Mouse (Mus musculus) left cerebral cortex, adult 2 months (tissue): Measurements from ENCODE around the gene Col9a1. TPM values are rescaled to one million over a fixed set of nuclear protein-coding genes. Genes with fewer than 3 reads are reported as not detected.
A peak's percentile ranks its signal among the peaks of the same experiment; 100 is the strongest.

Experiments
- DNase-seq, 2 experiments: peaks; one replicate each; pipeline ENCODE4 v3.0.0; 2021 to 2022; ENCODE audit warnings: low spot score in 2 of 2, mixed read lengths in 1 of 2; ENCODE audit errors: extremely low spot score in 1 of 2
- H3K27ac ChIP-seq: fragments of 200-600 bp; 2 replicates; pipeline ENCODE4 v1.8.1; 2022
- H3K4me3 ChIP-seq: fragments of 200-600 bp; 2 replicates; pipeline ENCODE4 v1.8.1; 2022
- CTCF ChIP-seq: fragments of 200-600 bp; IDR thresholded peaks from 2 replicates; pipeline ENCODE4 v1.8.1; 2022; ENCODE audit warnings: antibody characterized with exemption, mild to moderate bottlenecking, moderate library complexity
- intact Hi-C: fragments of 180-260 bp; cut with DNase I; formaldehyde crosslinking; loops from one replicate; pipeline ENCODE4 v1.15.1; 2025
- long read RNA-seq, 2 experiments: library from polyadenylated mRNA; stranded (forward); transcript quantifications; one replicate each; pipeline ENCODE4 v2.0.0; 2021; ENCODE audit warnings: borderline mapping rate in 2 of 2
- total RNA-seq, 2 experiments: library from RNA; stranded (reverse); gene quantifications; 2 replicates each; pipeline ENCODE4 v1.2.3; 2021

Col9a1 gene
- under 1 TPM; 0.63 to 0.79 TPM for total RNA-seq
- long read RNA-seq, experiment 1 = 0 reads
- long read RNA-seq, experiment 2, partial matches to known transcripts = 0 of 1 reads
- long read RNA-seq, experiment 2, other reads (novel, unspliced or antisense) = 0 of 1 reads

GRCm38 (mm10) chr1:24177224-24177851 lies at the start of gene Col9a1:
Col9a1 (plus strand) TSS chr1:24177610.
- TF ChIP-seq CTCF = no peak
- intact Hi-C loops = loop anchor here (5.0 to 10.0 kb wide), 2 partner anchors 50 to 473 kb away; no protein-coding TSS in a partner anchor
- Histone ChIP-seq H3K4me3 (no peak within 1 kb of the TSS), H3K27ac (no peak within 1 kb of the TSS)
- DNase-seq = no peak

- intact Hi-C loops = no loop called here
- H3K4me3 ChIP-seq = no peak overlapping the region
- TF ChIP-seq CTCF = no peak
- DNase-seq = no peak
- no peak overlapping the region for H3K27ac ChIP-seq
Observed at GRCm38 (mm10) chr1:24127866-24128265, 49.5 kb upstream of the Col9a1 start.

- intact Hi-C loops = loop anchor here (2.0 kb wide), 1 partner anchor 427 kb away; no protein-coding TSS in a partner anchor
- DNase-seq = no peak
- TF ChIP-seq CTCF = no peak
- no peak overlapping the region for H3K27ac ChIP-seq
- no peak overlapping the region for H3K4me3 ChIP-seq
Observed at GRCm38 (mm10) chr1:24133853-24134252, 43.6 kb upstream of the Col9a1 start.

DNA sequence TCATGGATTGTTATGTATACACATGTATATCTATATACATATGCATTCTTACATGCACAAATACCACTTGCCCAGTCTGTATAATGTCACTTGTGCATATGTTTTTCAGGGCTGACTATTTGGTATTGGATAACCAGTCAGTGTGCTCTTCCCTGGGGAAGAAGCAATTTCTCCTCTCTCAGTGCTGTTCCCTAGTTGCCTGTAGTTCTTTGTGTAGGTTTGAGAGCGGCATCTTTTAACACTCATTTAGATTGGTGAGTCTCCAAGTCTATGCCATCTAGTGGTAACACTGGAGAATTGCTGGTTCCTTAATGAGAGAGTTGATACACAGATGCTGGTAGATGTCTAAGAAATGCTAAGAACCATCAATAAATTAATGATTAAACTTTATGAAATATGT lies 42.6 kb upstream of the Col9a1 start:
- no peak for DNase-seq
- intact Hi-C loops = no loop called here
- peak; percentile 69 for TF ChIP-seq CTCF
- Histone ChIP-seq H3K27ac (no peak overlapping the region), H3K4me3 (no peak overlapping the region)

DNA sequence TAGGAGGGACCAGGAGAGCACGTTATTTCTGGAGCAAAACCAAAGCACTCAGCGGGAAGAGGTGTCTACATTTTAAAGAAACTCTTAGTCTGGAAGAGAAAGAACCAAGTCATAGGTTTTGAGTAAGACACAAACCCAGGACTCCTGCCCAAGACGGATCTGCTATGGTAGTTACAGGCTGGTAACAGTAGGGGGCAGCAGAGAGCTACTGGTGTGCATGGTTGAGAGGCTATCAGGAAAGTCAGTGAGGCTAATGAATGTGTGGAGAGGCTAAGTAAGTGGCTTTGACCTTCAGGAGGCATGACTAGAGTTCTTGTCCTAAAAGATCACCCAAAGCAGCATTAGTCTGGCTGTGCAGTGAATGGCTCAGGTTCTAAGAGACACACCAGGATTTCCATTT lies 40.3 kb upstream of the Col9a1 start:
- Histone ChIP-seq H3K27ac (no peak overlapping the region), H3K4me3 (no peak overlapping the region)
- peak; percentile 98 for TF ChIP-seq CTCF
- peak; percentile 63 to 83 for DNase-seq
- intact Hi-C loops = loop anchor here (1.0 kb wide), 2 partner anchors 34 to 112 kb away; no protein-coding TSS in a partner anchor

- no peak for DNase-seq
- no peak overlapping the region for H3K4me3 ChIP-seq
- intact Hi-C loops = no loop called here
Observed at GRCm38 (mm10) chr1:24140555-24140954, 36.9 kb upstream of the Col9a1 start.

GRCm38 (mm10) chr1:24143504-24143903 lies 33.9 kb upstream of the Col9a1 start:
- intact Hi-C loops = no loop called here
- DNase-seq = no peak
- no peak for TF ChIP-seq CTCF
- Histone ChIP-seq H3K4me3 (no peak overlapping the region), H3K27ac (no peak overlapping the region)

More at GRCm38 (mm10) chr1:24140555-24140954, 36.9 kb upstream of the Col9a1 start:
- no peak overlapping the region for H3K27ac ChIP-seq
- TF ChIP-seq CTCF = no peak

DNA sequence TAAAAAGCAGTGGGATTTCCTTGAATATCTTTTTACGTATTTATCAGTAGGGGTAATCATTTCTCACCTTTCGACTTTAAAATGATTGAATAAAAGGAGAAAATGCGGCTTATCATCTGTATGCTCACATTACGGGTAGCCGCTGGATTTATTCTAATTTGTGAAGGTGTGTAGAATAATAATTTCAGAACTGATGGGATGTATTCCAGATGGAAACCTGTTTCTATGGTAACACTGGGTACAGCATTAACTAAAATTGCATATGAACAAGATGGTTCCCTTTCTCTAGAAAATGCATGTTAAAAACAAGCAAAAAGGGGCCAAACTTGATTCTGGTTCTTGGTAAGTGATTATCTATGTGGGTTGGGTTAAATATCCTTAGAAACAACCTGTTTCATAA lies 19.7 kb upstream of the Col9a1 start:
- Histone ChIP-seq H3K27ac (no peak overlapping the region), H3K4me3 (no peak overlapping the region)
- intact Hi-C loops = no loop called here
- TF ChIP-seq CTCF = no peak
- no peak for DNase-seq

- no peak overlapping the region for H3K4me3 ChIP-seq
- intact Hi-C loops = no loop called here
- DNase-seq = no peak
- no peak for TF ChIP-seq CTCF
- no peak overlapping the region for H3K27ac ChIP-seq
Observed at GRCm38 (mm10) chr1:24169410-24169809, 8.0 kb upstream of the Col9a1 start.

DNA sequence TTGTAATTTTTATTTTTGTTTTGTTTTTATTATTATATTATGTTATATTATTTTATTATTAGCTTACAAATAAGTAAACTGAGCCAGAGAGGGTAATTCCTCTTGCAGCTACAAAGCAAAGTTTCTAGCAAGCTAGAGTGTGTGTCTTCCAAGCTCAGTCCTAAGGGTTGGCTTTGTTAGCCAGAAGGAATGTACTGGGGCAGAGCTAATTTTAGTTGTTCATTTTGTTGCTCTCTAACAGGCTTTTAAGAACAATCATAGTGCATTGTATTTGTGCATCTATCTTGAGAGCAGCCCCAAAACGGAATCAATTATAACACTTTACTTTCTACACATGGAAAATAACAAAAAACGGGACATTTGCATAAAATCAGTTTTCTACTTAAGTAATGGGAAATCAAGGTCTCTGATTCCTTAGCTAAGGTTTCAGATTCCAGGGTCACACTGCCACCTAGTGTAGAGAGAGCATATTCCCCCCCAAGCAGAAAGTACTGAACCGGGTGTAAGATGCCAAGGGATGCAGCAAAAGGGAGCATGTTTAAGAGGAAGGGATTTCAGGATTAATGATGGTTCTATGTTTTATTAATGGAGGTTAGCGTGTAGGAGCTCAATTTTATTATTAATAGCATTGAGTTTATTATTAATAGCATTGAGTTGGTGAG lies 6.1 kb upstream of the Col9a1 start:
- peak; percentile 86 for TF ChIP-seq CTCF
- intact Hi-C loops = loop anchor here (1.0 to 10.0 kb wide), 3 partner anchors 34 to 467 kb away; no protein-coding TSS in a partner anchor
- peak; percentile 51 to 60 for DNase-seq
- Histone ChIP-seq H3K27ac (no peak overlapping the region), H3K4me3 (no peak overlapping the region)

DNA sequence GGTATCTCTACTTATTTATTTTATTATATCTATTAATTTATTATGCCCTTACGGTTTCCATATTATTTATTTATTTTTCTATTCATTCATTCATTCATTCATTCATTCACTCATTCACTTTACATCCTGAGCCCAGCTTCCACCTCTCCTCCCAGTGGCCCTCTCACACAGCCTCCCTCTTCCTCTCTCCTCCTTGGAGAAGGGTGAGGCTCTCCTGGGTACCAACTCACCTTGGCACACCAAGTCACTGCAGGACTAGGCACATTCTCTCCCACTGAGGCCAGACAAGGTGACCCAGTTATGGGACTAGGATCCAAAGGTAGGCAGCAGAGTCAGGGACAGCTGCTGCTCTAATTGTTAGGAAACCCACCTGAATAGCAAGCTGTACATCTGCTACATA lies 5.5 kb upstream of the Col9a1 start:
- TF ChIP-seq CTCF = no peak
- no peak for DNase-seq
- Histone ChIP-seq H3K4me3 (no peak overlapping the region), H3K27ac (no peak overlapping the region)
- intact Hi-C loops = loop anchor here (1.0 to 10.0 kb wide), 3 partner anchors 35 to 467 kb away; no protein-coding TSS in a partner anchor

- no peak for DNase-seq
- TF ChIP-seq CTCF = no peak
- Histone ChIP-seq H3K27ac (no peak overlapping the region), H3K4me3 (no peak overlapping the region)
- intact Hi-C loops = loop anchor here (10.0 kb wide), 1 partner anchor 468 kb away; no protein-coding TSS in a partner anchor
Observed at GRCm38 (mm10) chr1:24172656-24173055, 4.8 kb upstream of the Col9a1 start.
